Mouse (Mus musculus) erythroblast, embryonic 14.5 days (primary cell): ENCODE measurements around the gene Ap4b1.

Experiments
- GATA1 ChIP-seq: IDR thresholded peaks from 2 replicates; pipeline ENCODE4 v1.6.1; 2012; ENCODE audit warnings: low read length, inconsistent platforms, mixed read lengths
- TAL1 ChIP-seq: IDR thresholded peaks from 3 replicates; pipeline ENCODE4 v1.6.1; 2012; ENCODE audit warnings: low read length, inconsistent platforms, mixed read lengths

DNA sequence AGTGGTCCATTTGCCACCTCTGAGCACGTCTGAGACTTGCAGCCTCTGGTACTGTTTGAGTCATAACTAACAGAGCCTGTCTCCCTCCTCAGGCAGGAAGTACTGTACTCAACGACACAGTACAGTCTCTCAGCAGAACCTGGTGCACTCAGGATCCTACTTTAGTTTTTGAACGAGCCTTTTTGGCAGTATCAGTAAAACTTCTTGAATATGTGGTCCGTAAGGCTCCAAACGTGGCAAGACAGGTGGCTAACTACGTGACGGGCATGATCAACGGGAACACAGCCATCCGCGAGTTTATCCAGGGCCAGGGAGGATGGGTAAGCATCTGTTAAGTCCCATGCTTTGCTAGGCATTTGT, 26.6 kb downstream of the Ap4b1 start:
- no peak for TF ChIP-seq TAL1
- TF ChIP-seq GATA1 = no peak
